41 mouse cellular contexts compared by ENCODE assay signal in the genomic region with DNA sequence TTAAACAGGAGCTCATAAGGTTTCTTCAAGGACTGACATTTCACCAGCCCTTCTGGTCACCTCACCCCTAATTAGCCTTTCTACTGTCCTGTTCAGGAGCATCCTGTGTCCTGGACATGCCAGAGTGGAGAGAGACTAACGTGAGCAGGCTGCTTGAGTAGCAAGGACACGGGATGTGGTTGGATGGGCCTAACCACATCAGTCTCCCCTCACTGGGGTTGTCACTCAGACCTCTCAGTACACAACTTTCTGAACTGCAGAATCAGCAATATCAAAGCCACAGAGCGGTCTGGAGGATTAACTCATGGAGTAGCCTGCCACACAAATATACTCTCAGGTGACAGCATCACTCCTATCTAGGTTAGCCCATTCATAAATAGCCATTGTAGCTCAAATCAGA. TPM values are rescaled to one million over a fixed set of nuclear protein-coding genes. Genes with fewer than 3 reads are reported as not detected.
DNase-seq lines count a peak whose midpoint lies in the region; ATAC-seq and TF ChIP-seq lines count a peak whose summit lies in the region.
"Had no signal": no experiment of that assay in that cellular context is flagged by ENCODE, and none has a peak within 500 bp of the region (broad histone marks: within the 10 kb centered on the region; RNA-seq: fewer than 3 reads in every experiment).

No protein-coding gene starts in this region.

- peaks cover 0 to 9% of the 10 kb centered on the region in 2 experiments; a peak in 2 of 4 replicates for H3K4me1 ChIP-seq in CH12.LX (ENCODE audit: control insufficient read depth in 1 of 2, insufficient read depth in 2 of 2)
- H3K4me1 ChIP-seq in hindbrain, postnatal 0 days (ENCODE audit: insufficient read depth, low read length), result no peaks in the 10 kb centered on the region
- H3K4me1 ChIP-seq: embryonic facial prominence, embryonic 10.5 days; embryonic facial prominence, embryonic 15.5 days; forebrain, embryonic 12.5 days; intestine, embryonic 15.5 days; limb, embryonic 10.5 days; limb, embryonic 15.5 days; neural tube, embryonic 13.5 days had no signal

- in situ Hi-C loops in CH12.LX (cut with MboI; ENCODE audit: low pct_ligation_motif_present, low pct_unique_long_range_greater_than_20kb, low sequenced_read_pairs), result no loop called here

- no peak overlapping the region for H3K4me2 ChIP-seq in CH12.LX (ENCODE audit: insufficient read depth, low read depth, poor library complexity, severe bottlenecking)
- no peak overlapping the region for H3K4me2 ChIP-seq in hindbrain, postnatal 0 days (ENCODE audit: low read depth, low read length)
- H3K4me2 ChIP-seq: embryonic facial prominence, embryonic 15.5 days; forebrain, embryonic 12.5 days; heart, embryonic 11.5 days; hindbrain, embryonic 14.5 days; intestine, embryonic 15.5 days; limb, embryonic 15.5 days; lung, embryonic 14.5 days; neural tube, embryonic 13.5 days had no signal

- DNase-seq in 416B (ENCODE audit: low read depth) (peak; percentile 84), CH12.LX (ENCODE audit: extremely low read depth) (no peak)
- DNase-seq in layer of hippocampus, adult 9-11 months, result no peak
- DNase-seq in adrenal gland, postnatal 4 days (ENCODE audit: low spot score in 2 of 2), result no peak
- DNase-seq in hindbrain, postnatal 0 days (ENCODE audit: low spot score), result no peak
- DNase-seq: adrenal gland, postnatal 25 days; cerebellum, adult 2 months; cerebellum, postnatal 14 days; forebrain, postnatal 0 days; gastrocnemius, postnatal 10 days; kidney, adult 2 months; kidney, postnatal 36 days; layer of hippocampus, postnatal 36 days; lung, embryonic 14.5 days; lung, postnatal 14 days; right cerebral cortex, postnatal 4 days; thymus, adult 18-20 months; thymus, postnatal 36 days had no signal

- ATAC-seq in inflammation-experienced regulatory T-cells, adult 6 months, result peak; percentile 72
- 0 out of 2 replicates have a peak, but pooled peaks have one; percentile 16 for ATAC-seq in megakaryocyte-erythroid progenitor cell, adult 5-6 weeks (replicated peaks; ENCODE audit: low FRiP score, low TSS enrichment, poor library complexity, severe bottlenecking)
- ATAC-seq in hindbrain, postnatal 0 days, result no peak
- ATAC-seq: forebrain, postnatal 0 days; intestine, embryonic 15.5 days; midbrain, embryonic 16.5 days; Patski had no signal

- TF ChIP-seq POLR2A in CH12.LX (IDR thresholded peaks at IDR 0.05; ENCODE audit: low read depth, low read length), result no peak

- TF ChIP-seq EP300 in CH12.LX (IDR thresholded peaks at IDR 0.05; ENCODE audit: low read length), result no peak

- no peaks in the 10 kb centered on the region for H3K9me3 ChIP-seq in CH12.LX (replicated peaks; ENCODE audit: low read length)
- H3K9me3 ChIP-seq in hindbrain, postnatal 0 days (ENCODE audit: low read length), result no peaks in the 10 kb centered on the region
- H3K9me3 ChIP-seq: embryonic facial prominence, embryonic 10.5 days; embryonic facial prominence, embryonic 15.5 days; forebrain, embryonic 12.5 days; G1E; intestine, embryonic 15.5 days; limb, embryonic 10.5 days; limb, embryonic 15.5 days; neural tube, embryonic 13.5 days had no signal

- no peak for TF ChIP-seq RAD21 in CH12.LX (IDR thresholded peaks at IDR 0.05; ENCODE audit: low read depth, low read length)

- no peak for TF ChIP-seq CTCF in CH12.LX (conservative IDR thresholded peaks at IDR 0.05 in 1 of 2, IDR thresholded peaks at IDR 0.05 in 1 of 2; ENCODE audit: low read depth in 2 of 2, low read length in 2 of 2)
- no peak for TF ChIP-seq CTCF in hindbrain, postnatal 0 days (IDR thresholded peaks at IDR 0.05; ENCODE audit: low read depth)

- H3K27ac ChIP-seq in CH12.LX (ENCODE audit: insufficient read depth, low read depth), result no peak overlapping the region
- no peak overlapping the region for H3K27ac ChIP-seq in hindbrain, postnatal 0 days
- H3K27ac ChIP-seq: embryonic facial prominence, embryonic 10.5 days; embryonic facial prominence, embryonic 15.5 days; forebrain, embryonic 12.5 days; hindbrain, embryonic 14.5 days; intestine, embryonic 15.5 days; layer of hippocampus, adult 2 months; limb, embryonic 10.5 days; limb, embryonic 15.5 days; liver, embryonic 14.5 days; neural tube, embryonic 13.5 days; stomach, postnatal 0 days had no signal

- H3K79me2 ChIP-seq in CH12.LX (replicated peaks; ENCODE audit: control insufficient read depth, extremely low read depth, insufficient read depth, poor library complexity, severe bottlenecking), result no peaks in the 10 kb centered on the region

- 86% methylated on average over 3 of the region's 3 CpGs for WGBS in hindbrain, postnatal 0 days

- H3K9ac ChIP-seq in CH12.LX (ENCODE audit: insufficient read depth, low read depth), result no peak overlapping the region
- H3K9ac ChIP-seq in hindbrain, postnatal 0 days (replicated peaks; ENCODE audit: low read length), result no peak overlapping the region
- H3K9ac ChIP-seq: embryonic facial prominence, embryonic 15.5 days; forebrain, embryonic 12.5 days; forebrain, postnatal 0 days; hindbrain, embryonic 14.5 days; intestine, embryonic 15.5 days; limb, embryonic 15.5 days; liver, embryonic 14.5 days; lung, embryonic 14.5 days; neural tube, embryonic 13.5 days had no signal

- H3K36me3 ChIP-seq in CH12.LX (replicated peaks in 1 of 2; ENCODE audit: control insufficient read depth in 1 of 2, insufficient read depth in 1 of 2, low read length in 1 of 2), result peaks cover 1 to 50% of the 10 kb centered on the region in 2 experiments
- H3K36me3 ChIP-seq in hindbrain, postnatal 0 days (ENCODE audit: insufficient read depth, low read length), result no peaks in the 10 kb centered on the region; the same call in 1 of the 2 replicates
- H3K36me3 ChIP-seq: intestine, embryonic 15.5 days had no signal

- no peaks in the 10 kb centered on the region for H3K27me3 ChIP-seq in CH12.LX (replicated peaks)
- H3K27me3 ChIP-seq in hindbrain, postnatal 0 days (ENCODE audit: insufficient read depth, low read length), result no peaks in the 10 kb centered on the region
- H3K27me3 ChIP-seq: embryonic facial prominence, embryonic 15.5 days; forebrain, embryonic 12.5 days; intestine, embryonic 15.5 days; limb, embryonic 15.5 days; neural tube, embryonic 13.5 days; Patski had no signal

- H3K4me3 ChIP-seq in CH12.LX (replicated peaks in 1 of 3; ENCODE audit: low read depth in 2 of 3, low read length in 2 of 3, poor library complexity in 1 of 3), result no peak overlapping the region
- H3K4me3 ChIP-seq in hindbrain, postnatal 0 days (ENCODE audit: low read length), result no peak overlapping the region
- H3K4me3 ChIP-seq: embryonic facial prominence, embryonic 10.5 days; embryonic facial prominence, embryonic 15.5 days; forebrain, embryonic 12.5 days; intestine, embryonic 15.5 days; layer of hippocampus, adult 2 months; limb, embryonic 10.5 days; limb, embryonic 15.5 days; myocyte; neural tube, embryonic 13.5 days had no signal

- dilution Hi-C loops in CH12.LX (cut with MboI; ENCODE audit: extremely low pct_ligation_motif_present, extremely low pct_unique_long_range_greater_than_20kb, low sequenced_read_pairs), result no loop called here

TF ChIP-seq in CH12.LX, 34 proteins besides CTCF, POLR2A, EP300 and RAD21:
- TF ChIP-seq NRF1 (IDR thresholded peaks at IDR 0.05; ENCODE audit: low read depth, low read length) (no peak), MAX (IDR thresholded peaks at IDR 0.05; ENCODE audit: low read length) (no peak), MAFK (IDR thresholded peaks at IDR 0.05; ENCODE audit: insufficient replicate concordance, low read length) (peak; percentile 49; the same call in 1 of the 2 replicates)

RNA-seq across cellular contexts. Expression of gene Gata3, which starts 56.9 kb away (rescaled TPM):
- total RNA-seq in CH12.LX (2012; rRNA removed) (0.08 and 0.34 TPM in 2 replicates), CH12.LX (2014; rRNA removed) (0.11 and 0.20 TPM in 2 replicates)
- 0.50 and 0.63 TPM in 2 replicates for polyA plus RNA-seq in CH12.LX (2012; ENCODE audit: insufficient read length, low read depth)
- polyA plus RNA-seq in inflammation-experienced regulatory T-cells, adult 6 months (2017; shearing (Covaris generic)), result 100 to 1,000 TPM; 131 to 148 (median 135) TPM
- total RNA-seq in megakaryocyte-erythroid progenitor cell, adult 5-6 weeks (2014; fragmentation: Nextera tagmentation), result 0.57 and 5.3 TPM in 2 replicates
- total RNA-seq in megakaryocyte-erythroid progenitor cell, adult 5-6 weeks (2017), result 0.23 and 1.8 TPM in 2 replicates
- total RNA-seq in adrenal gland, postnatal 4 days (2021), result 10 to 100 TPM; 28.0 to 37.3 TPM
- total RNA-seq in hindbrain, postnatal 0 days (2014; rRNA removed), result 2.3 and 3.5 TPM in 2 replicates
- 17.6 and 20.5 TPM in 2 replicates for polyA plus RNA-seq in hindbrain, postnatal 0 days (2015; fragmentation: Nextera tagmentation; extraction: Ambion mirVana)
- total RNA-seq: granulocyte monocyte progenitor cell, adult 5-6 weeks; layer of hippocampus, adult 2 months had no signal

RNA-seq across cellular contexts. Expression of gene 9230102O04Rik, which starts 57.4 kb away (rescaled TPM):
- total RNA-seq in CH12.LX (2012; rRNA removed), result 0.17 and 0.38 TPM in 2 replicates
- total RNA-seq in CH12.LX (2014; rRNA removed), result not detected in 2 replicates
- not detected in 2 replicates for polyA plus RNA-seq in CH12.LX (2012; ENCODE audit: insufficient read length, low read depth)
- 1 to 10 TPM in 2 of 3 experiments, not detected in 1; 1.5 to 1.6 TPM for polyA plus RNA-seq in inflammation-experienced regulatory T-cells, adult 6 months (2017; shearing (Covaris generic))
- not detected in 2 replicates for total RNA-seq in megakaryocyte-erythroid progenitor cell, adult 5-6 weeks (2014; fragmentation: Nextera tagmentation)
- not detected in 2 replicates for total RNA-seq in megakaryocyte-erythroid progenitor cell, adult 5-6 weeks (2017)
- 1 to 10 TPM in 1 of 2 experiments, under 1 TPM in 1; 0.87 to 2.3 TPM for total RNA-seq in adrenal gland, postnatal 4 days (2021)
- total RNA-seq in hindbrain, postnatal 0 days (2014; rRNA removed), result 1.5 TPM in 1 of 2 replicates, not detected in the other
- 0.76 and 1.0 TPM in 2 replicates for polyA plus RNA-seq in hindbrain, postnatal 0 days (2015; fragmentation: Nextera tagmentation; extraction: Ambion mirVana)
- total RNA-seq: adrenal gland, adult 18-20 months; adrenal gland, postnatal 25 days; forebrain, postnatal 0 days; gastrocnemius, postnatal 10 days; granulocyte monocyte progenitor cell, adult 5-6 weeks; hematopoietic stem cell, adult 5-6 weeks; layer of hippocampus, adult 2 months; layer of hippocampus, postnatal 36 days had no signal
- polyA plus RNA-seq: cerebellum, adult 2 months; embryonic facial prominence, embryonic 10.5 days; forebrain, postnatal 0 days; heart, postnatal 0 days; intestine, embryonic 15.5 days; limb, embryonic 15.5 days; liver, embryonic 14.5 days; lung, embryonic 14.5 days; myocyte; neural tube, embryonic 13.5 days; Patski; spleen, adult 2 months; stomach, postnatal 0 days had no signal
